Mouse (Mus musculus) erythroblast, embryonic 14.5 days (primary cell): ENCODE data around the gene Axl. TPM values are rescaled to one million over a fixed set of nuclear protein-coding genes. Genes with fewer than 3 reads are reported as not detected.
"Not testable (repeated sequence)": the region's sequence is repeated elsewhere in the genome, so short reads cannot be mapped to it uniquely, and the experiment has no call there.

Experiments
- H3K27me3 ChIP-seq: 2 replicates; pipeline ENCODE4 v1.6.1; 2012; ENCODE audit warnings: inconsistent platforms; ENCODE audit not compliant: control insufficient read depth
- H3K36me3 ChIP-seq: 2 replicates; pipeline ENCODE4 v1.6.1; 2012; ENCODE audit warnings: mild to moderate bottlenecking, inconsistent platforms; ENCODE audit not compliant: control insufficient read depth
- H3K4me1 ChIP-seq: 2 replicates; pipeline ENCODE4 v1.6.1; 2012; ENCODE audit warnings: inconsistent platforms; ENCODE audit not compliant: control insufficient read depth
- H3K4me3 ChIP-seq: replicated peaks from 2 replicates; pipeline ENCODE3; 2012; ENCODE audit warnings: moderate library complexity, mild to moderate bottlenecking, inconsistent platforms
- H3K9me3 ChIP-seq: 2 replicates; pipeline ENCODE4 v1.6.1; 2012; ENCODE audit warnings: low read length, inconsistent platforms, mixed read lengths; ENCODE audit not compliant: control insufficient read depth
- GATA1 ChIP-seq: IDR thresholded peaks from 2 replicates; pipeline ENCODE4 v1.6.1; 2012; ENCODE audit warnings: low read length, inconsistent platforms, mixed read lengths
- TAL1 ChIP-seq: IDR thresholded peaks from 3 replicates; pipeline ENCODE4 v1.6.1; 2012; ENCODE audit warnings: low read length, inconsistent platforms, mixed read lengths
- polyA plus RNA-seq: library from polyadenylated mRNA; stranded (reverse); fragments of >175 nt; gene quantifications from 2 replicates; pipeline ENCODE4 v1.2.3, GENCODE M21; 2012

The Axl gene
- polyA plus RNA-seq, 1 experiment: 0.26 TPM

DNA sequence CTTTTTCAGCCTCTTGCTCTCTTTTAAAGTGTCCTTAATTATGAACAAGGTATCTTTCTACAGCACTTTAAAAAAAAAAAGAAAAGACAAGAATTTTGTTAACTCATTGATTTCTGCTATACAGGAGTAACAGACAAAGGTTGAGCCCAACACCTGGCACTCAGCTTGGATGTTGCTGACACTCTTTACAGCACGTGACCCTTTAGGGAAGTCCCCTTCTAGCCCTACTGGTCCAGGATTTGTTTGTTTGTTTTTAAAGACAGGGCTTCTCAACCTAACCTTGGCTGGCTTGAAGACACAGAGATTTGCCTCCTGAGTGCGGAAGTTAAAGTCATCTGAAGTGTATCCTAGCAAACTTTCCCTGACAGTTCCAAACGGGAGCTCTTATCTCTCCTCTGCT is 41.7 kb downstream of the Axl start:
- H3K4me3 ChIP-seq: no peak overlapping the region
- no peaks in the 10 kb centered on the region for H3K27me3 ChIP-seq
- no peaks in the 10 kb centered on the region for H3K9me3 ChIP-seq
- H3K4me1 ChIP-seq: peaks cover 9% of the 10 kb centered on the region
- TF ChIP-seq GATA1: no peak
- H3K36me3 ChIP-seq: peaks cover 100% of the 10 kb centered on the region

- H3K4me1 ChIP-seq: peaks cover 31% of the 10 kb centered on the region
- H3K36me3 ChIP-seq: peaks cover 99% of the 10 kb centered on the region
- H3K27me3 ChIP-seq: no peaks in the 10 kb centered on the region
- no peaks in the 10 kb centered on the region for H3K9me3 ChIP-seq
- no peak overlapping the region for H3K4me3 ChIP-seq
- no peak for TF ChIP-seq GATA1
- TF ChIP-seq TAL1: no peak
Measured at GRCm38 (mm10) chr7:25738277-25738676, 50.2 kb downstream of the Axl start.

DNA sequence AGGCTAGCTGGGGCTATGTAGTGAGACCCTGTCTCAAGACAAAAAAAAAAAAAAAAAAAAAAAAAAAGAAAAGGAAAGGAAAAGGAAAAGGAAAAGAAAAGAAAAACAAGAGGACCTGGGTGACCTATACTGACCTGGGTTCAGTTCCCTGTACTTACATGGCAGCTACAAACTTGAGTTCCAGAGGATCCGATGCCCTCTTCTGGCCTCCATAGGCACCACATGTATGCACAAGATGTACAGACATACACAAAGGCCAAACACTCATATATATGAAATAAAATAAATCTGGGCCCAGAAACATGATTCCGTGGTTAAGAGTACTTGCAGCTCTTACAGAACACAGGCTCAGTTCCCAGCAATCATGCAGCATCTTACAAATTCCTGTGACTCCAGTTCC is 51.6 kb downstream of the Axl start:
- Histone ChIP-seq H3K27me3 (no peaks in the 10 kb centered on the region), H3K4me3 (no peak overlapping the region), H3K4me1 (peaks cover 31% of the 10 kb centered on the region), H3K36me3 (peaks cover 99% of the 10 kb centered on the region), H3K9me3 (no peaks in the 10 kb centered on the region)
- TF ChIP-seq TAL1 (no peak), GATA1 (no peak)

- peaks cover 28% of the 10 kb centered on the region for H3K4me1 ChIP-seq
- H3K9me3 ChIP-seq: no peaks in the 10 kb centered on the region
- no peak overlapping the region for H3K4me3 ChIP-seq
- no peaks in the 10 kb centered on the region for H3K27me3 ChIP-seq
- H3K36me3 ChIP-seq: peaks cover 99% of the 10 kb centered on the region
- TF ChIP-seq TAL1: no peak
- no peak for TF ChIP-seq GATA1
Measured at GRCm38 (mm10) chr7:25734991-25735390, 53.5 kb downstream of the Axl start.

GRCm38 (mm10) chr7:25731294-25732055 is 57.0 kb downstream of the Axl start:
- H3K27me3 ChIP-seq: no peaks in the 10 kb centered on the region
- H3K4me1 ChIP-seq: peaks cover 18% of the 10 kb centered on the region
- H3K9me3 ChIP-seq: no peaks in the 10 kb centered on the region
- H3K4me3 ChIP-seq: no peak overlapping the region
- H3K36me3 ChIP-seq: peaks cover 99% of the 10 kb centered on the region
- TF ChIP-seq TAL1 (no peak), GATA1 (no peak)

GRCm38 (mm10) chr7:25729862-25730261 is 58.6 kb downstream of the Axl start:
- Histone ChIP-seq H3K9me3 (no peaks in the 10 kb centered on the region), H3K36me3 (peaks cover 99% of the 10 kb centered on the region), H3K4me3 (no peak overlapping the region), H3K27me3 (no peaks in the 10 kb centered on the region), H3K4me1 (peaks cover 5% of the 10 kb centered on the region)
- TF ChIP-seq TAL1: no peak
- TF ChIP-seq GATA1: no peak

GRCm38 (mm10) chr7:25729396-25729795 is 59.1 kb downstream of the Axl start:
- Histone ChIP-seq H3K9me3 (no peaks in the 10 kb centered on the region), H3K36me3 (peaks cover 99% of the 10 kb centered on the region), H3K4me3 (no peak overlapping the region), H3K27me3 (no peaks in the 10 kb centered on the region; the same call in 1 of the 2 replicates), H3K4me1 (peaks cover 3% of the 10 kb centered on the region)
- TF ChIP-seq TAL1 (no peak), GATA1 (no peak)

GRCm38 (mm10) chr7:25727800-25728199 is 60.7 kb downstream of the Axl start:
- Histone ChIP-seq H3K36me3 (peaks cover 99% of the 10 kb centered on the region), H3K4me3 (no peak overlapping the region), H3K4me1 (peaks cover 6% of the 10 kb centered on the region), H3K9me3 (no peaks in the 10 kb centered on the region), H3K27me3 (no peaks in the 10 kb centered on the region; the same call in 1 of the 2 replicates)
- TF ChIP-seq TAL1: no peak
- TF ChIP-seq GATA1: no peak

- TF ChIP-seq TAL1: no peak
- TF ChIP-seq GATA1: no peak
- H3K36me3 ChIP-seq: peaks cover 98% of the 10 kb centered on the region
- no peaks in the 10 kb centered on the region; the same call in 1 of the 2 replicates for H3K27me3 ChIP-seq
- no peaks in the 10 kb centered on the region for H3K9me3 ChIP-seq
- no peak overlapping the region for H3K4me3 ChIP-seq
- peaks cover 18% of the 10 kb centered on the region for H3K4me1 ChIP-seq
Measured at GRCm38 (mm10) chr7:25725886-25726285, 62.6 kb downstream of the Axl start.

DNA sequence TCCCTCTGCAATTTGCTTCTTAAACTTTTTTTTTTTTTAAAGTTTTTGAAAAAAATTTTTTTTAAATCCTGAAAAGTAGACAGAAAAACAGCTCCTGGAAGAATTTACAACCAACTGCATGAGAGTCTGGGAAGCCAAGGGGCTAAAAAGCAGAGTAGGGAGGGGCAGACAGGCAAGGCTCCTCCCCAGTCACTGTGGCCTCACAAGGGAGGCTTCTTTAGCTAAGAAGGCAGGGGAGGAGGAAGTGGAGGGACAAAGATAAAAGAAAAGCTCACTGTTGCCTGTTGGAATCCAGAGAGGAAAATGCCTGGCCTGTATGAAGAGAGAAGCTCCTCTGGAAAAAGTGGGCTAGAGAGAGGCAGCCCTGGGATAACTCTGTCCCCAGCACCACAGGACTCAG is 66.7 kb downstream of the Axl start:
- Histone ChIP-seq H3K4me1 (peaks cover 48% of the 10 kb centered on the region), H3K36me3 (peaks cover 78% of the 10 kb centered on the region)
- not testable (repeated sequence) for H3K9me3 ChIP-seq, H3K27me3 ChIP-seq, H3K4me3 ChIP-seq
